Mouse (Mus musculus) layer of hippocampus, adult 11-12 months (tissue): ENCODE data around the gene Ythdf1.

ENCODE experiments used
- DNase-seq: peaks from one replicate; pipeline ENCODE4 v3.0.0; 2022; ENCODE audit warnings: low spot score

Gene Ythdf1

GRCm38 (mm10) chr2:180910928-180911327 lies 9.8 kb downstream of the Ythdf1 start:
- DNase-seq, result no peak

GRCm38 (mm10) chr2:180905556-180906221 lies 15.1 kb downstream of the Ythdf1 start:
- no peak for DNase-seq

- no peak for DNase-seq
These were observed 16.1 kb downstream of the Ythdf1 start for GRCm38 (mm10) chr2:180904435-180905208.

GRCm38 (mm10) chr2:180902086-180902485 lies 18.7 kb downstream of the Ythdf1 start:
- DNase-seq, result no peak

- no peak for DNase-seq
These were observed 22.9 kb downstream of the Ythdf1 start for GRCm38 (mm10) chr2:180897857-180898256.

GRCm38 (mm10) chr2:180896819-180897625 lies 23.7 kb downstream of the Ythdf1 start:
- DNase-seq, result peak; percentile 28

GRCm38 (mm10) chr2:180895837-180896525 lies 24.8 kb downstream of the Ythdf1 start:
- peak; percentile 30 for DNase-seq

GRCm38 (mm10) chr2:180895321-180895720 lies 25.4 kb downstream of the Ythdf1 start:
- peak; percentile 24 for DNase-seq

- peak; percentile 90 for DNase-seq
These were observed 26.0 kb downstream of the Ythdf1 start for GRCm38 (mm10) chr2:180894734-180895133.

- peak; percentile 48 for DNase-seq
These were observed 26.6 kb downstream of the Ythdf1 start for GRCm38 (mm10) chr2:180894029-180894623.

- DNase-seq, result peak; percentile 54
These were observed 27.2 kb downstream of the Ythdf1 start for GRCm38 (mm10) chr2:180893537-180894028.

- DNase-seq, result peak; percentile 89
These were observed 27.8 kb downstream of the Ythdf1 start for GRCm38 (mm10) chr2:180892841-180893521.

- DNase-seq, result no peak
These were observed 28.9 kb downstream of the Ythdf1 start for GRCm38 (mm10) chr2:180891835-180892323.

GRCm38 (mm10) chr2:180891075-180891834 lies 29.5 kb downstream of the Ythdf1 start:
- peak; percentile 72 for DNase-seq

- DNase-seq, result no peak
These were observed 30.2 kb downstream of the Ythdf1 start for GRCm38 (mm10) chr2:180890422-180891074.

- no peak for DNase-seq
These were observed 30.8 kb downstream of the Ythdf1 start for GRCm38 (mm10) chr2:180889921-180890280.

GRCm38 (mm10) chr2:180889271-180889920 lies 31.4 kb downstream of the Ythdf1 start:
- DNase-seq, result no peak

- DNase-seq, result no peak
These were observed 35.5 kb downstream of the Ythdf1 start for GRCm38 (mm10) chr2:180885270-180885669.

- DNase-seq, result no peak
These were observed 39.5 kb downstream of the Ythdf1 start for GRCm38 (mm10) chr2:180881281-180881680.
